Mouse (Mus musculus): ENCODE data around the gene Bak1.

Gene Bak1

GRCm38 (mm10) chr17:27028909-27029308, at the start of gene Bak1:
TSS of gene Bak1 (minus strand) at chr17:27029009.
- DNase-seq = no peak

DNA sequence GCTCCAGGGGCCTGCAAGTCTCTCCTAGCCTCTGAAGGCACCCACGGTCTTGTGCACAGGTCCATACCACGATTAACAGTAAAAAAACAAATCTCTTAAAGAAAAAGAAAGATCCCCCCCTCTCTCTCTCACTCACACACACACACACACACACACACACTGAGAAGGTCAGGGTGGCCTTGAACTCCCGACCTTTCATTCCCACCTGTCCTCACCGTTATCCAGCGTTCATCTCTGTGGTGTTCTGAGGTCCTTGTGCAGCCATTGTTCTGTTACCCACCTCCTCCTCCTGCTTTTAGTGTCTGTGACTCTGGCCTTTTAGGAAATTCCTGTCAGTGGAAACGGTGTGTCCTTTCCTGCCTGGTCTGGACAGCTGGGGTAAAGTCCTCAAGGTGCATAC, 49.7 kb upstream of the Bak1 start:
- no peak for DNase-seq

- no peak for DNase-seq
Measured at GRCm38 (mm10) chr17:27077920-27078319, 49.1 kb upstream of the Bak1 start.

GRCm38 (mm10) chr17:27077133-27077532, 48.3 kb upstream of the Bak1 start:
- DNase-seq = no peak

- DNase-seq = no peak
Measured at GRCm38 (mm10) chr17:27074849-27075745, 46.3 kb upstream of the Bak1 start.

DNA sequence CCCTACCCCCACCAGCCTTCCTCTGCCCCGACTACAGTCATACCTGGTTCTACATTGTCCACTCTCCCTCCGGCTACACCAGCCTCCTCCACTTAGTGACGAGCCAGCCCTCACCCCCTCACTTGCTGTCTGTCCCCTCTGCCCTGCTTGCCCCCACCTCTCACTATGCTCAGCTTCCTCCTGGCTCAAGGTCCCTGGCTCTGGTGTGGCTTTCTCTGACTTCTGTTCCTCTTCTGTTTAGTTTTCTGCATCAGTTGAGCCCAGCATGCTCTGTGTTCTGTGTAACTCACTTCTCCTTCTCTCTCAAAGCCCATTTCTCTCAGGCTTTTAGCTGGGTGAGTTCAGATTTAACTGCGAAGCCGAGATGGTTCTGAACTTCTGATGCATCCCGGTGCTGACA, 45.4 kb upstream of the Bak1 start:
- no peak for DNase-seq

DNA sequence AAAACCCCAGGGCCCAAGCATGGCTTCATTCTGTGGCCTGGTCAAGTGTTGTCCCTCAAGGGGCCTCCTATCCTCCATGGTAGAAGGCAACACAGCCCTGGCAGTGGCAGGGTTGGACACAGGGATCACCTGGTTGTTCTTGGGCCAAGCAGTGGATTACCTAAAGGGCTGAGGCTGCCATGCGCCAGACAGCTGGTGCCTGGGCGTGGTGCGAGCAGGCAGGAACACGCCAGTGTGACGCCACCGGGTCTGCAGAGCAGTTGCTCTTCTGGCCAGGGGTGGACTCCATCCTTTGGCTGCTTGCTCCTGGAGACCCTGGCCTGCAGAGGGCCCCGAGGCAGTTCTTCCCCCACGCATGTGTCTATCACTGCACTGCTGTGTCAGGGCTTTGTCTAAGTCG, 45.0 kb upstream of the Bak1 start:
- DNase-seq = no peak

- no peak for DNase-seq
Measured at GRCm38 (mm10) chr17:27073126-27073525, 44.3 kb upstream of the Bak1 start.

DNA sequence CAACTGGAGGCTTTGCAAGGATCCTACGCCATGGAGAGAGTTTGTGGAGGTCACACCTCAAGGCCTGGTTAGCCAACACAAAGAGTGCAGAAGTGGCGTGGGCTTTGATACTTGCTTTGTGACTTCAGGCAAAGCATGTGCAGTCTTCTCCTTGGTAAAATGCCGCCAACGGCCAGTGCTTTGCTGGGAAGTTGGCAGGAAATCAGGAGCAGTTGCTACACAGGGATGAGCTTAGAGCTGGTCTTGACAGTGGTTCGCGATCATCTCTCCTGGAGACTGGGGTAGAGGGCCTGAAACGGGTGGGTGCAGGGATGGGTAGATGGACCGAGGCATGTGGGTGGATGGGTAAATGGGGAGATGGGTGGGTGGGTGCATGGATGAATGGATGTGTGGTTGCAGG, 43.6 kb upstream of the Bak1 start:
- DNase-seq = peak; percentile 51

DNA sequence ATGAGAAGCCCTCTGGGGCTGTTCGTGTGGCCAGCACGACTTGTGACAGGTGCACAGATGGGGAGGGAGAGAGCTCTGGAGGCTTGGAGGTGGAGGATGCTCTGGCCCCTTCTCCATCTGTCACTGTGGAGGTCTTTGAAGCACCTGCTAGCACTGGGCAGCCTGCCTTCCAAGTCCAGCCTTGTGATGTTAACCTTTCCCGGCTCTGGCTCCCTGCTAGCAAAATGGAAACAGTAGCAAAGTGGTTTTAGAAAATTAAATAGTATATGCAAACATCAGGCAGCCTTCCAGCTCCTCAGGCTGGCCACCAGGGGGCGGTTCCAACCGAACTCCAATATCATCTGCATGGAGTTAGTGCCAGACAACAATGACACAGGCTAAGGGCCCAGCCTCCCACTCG, 42.8 kb upstream of the Bak1 start:
- DNase-seq = no peak

DNA sequence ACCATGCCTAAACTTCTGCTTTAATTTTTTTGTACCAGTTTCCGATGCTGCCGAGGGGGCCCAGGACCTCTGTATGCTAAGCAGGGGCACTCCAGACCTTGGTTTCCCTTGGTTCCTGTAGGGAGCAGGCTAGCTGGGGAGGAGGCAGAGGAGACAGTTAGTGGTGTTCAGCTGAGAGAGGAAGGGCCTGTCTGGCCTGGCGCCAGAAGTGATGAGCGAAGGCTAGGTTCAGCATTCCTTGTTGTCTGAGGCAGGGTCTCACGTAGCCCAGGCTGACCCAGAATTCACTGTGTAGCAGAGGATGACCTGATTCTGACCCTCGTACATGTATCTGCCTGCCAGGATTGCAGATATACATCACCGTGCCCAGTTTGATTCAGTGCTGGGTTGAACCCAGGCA, 42.1 kb upstream of the Bak1 start:
- no peak for DNase-seq

DNA sequence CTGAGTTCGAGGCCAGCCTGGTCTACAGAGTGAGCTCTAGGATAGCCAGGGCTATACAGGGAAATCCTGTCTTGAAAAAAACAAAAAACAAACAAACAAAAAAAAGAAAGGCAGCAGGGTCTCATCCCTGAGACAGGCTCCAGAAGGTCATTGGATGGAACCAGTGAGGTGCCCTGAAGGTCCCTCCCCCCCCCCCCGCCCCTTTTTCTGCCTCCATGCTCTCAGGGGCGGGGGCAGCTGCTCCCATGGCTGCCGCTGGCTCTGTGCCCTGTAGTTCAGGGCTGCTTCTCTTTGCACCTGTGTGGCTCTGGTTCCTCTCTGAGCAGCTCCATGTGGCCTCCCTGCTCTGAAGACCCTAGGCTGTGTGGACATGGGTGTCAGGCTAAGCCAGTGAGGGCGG, 40.3 kb upstream of the Bak1 start:
- no peak for DNase-seq

DNA sequence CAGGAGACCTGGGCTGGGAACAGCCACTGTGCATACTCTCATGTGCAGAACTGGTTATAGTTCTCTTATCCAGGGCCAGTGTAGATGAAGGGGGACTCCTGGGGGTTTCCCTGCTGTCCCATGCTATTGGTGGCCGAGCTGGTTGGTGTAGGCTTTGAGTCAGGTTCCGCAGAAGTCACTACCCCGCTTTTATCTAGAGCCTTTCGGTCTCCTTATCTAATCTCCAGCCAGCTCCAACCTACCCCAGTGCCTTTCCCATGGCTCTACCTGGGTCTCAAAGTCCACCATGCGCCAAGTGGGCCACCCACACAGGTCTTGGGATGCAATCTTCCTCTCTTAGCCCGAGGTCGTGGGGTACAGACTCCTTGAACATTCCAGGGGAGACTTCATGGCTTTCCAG, 37.3 kb upstream of the Bak1 start:
- DNase-seq = no peak

- DNase-seq = no peak
Measured at GRCm38 (mm10) chr17:27064195-27064594, 35.4 kb upstream of the Bak1 start.

GRCm38 (mm10) chr17:27063717-27064116, 34.9 kb upstream of the Bak1 start:
- no peak for DNase-seq

GRCm38 (mm10) chr17:27062684-27063083, 33.9 kb upstream of the Bak1 start:
- no peak for DNase-seq

DNA sequence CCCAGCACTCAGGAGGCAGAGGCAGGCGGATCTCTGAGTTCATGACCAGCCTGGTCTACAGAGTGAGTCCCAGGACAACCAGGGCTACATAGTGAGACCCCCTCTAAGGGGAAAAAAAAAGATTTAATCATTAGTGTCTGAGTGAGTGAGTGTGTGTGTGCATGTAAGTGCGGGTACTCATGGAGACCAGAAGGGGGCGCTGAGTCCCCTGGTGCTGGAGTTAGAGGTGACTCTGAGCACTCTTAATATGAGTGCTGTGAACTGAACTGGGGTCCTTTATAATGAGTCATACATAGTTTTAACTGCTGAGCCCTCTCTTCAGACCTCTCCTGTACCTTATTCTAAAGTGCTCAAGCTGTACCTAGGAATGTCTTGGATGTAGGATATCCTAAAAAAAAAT, 32.9 kb upstream of the Bak1 start:
- no peak for DNase-seq

DNA sequence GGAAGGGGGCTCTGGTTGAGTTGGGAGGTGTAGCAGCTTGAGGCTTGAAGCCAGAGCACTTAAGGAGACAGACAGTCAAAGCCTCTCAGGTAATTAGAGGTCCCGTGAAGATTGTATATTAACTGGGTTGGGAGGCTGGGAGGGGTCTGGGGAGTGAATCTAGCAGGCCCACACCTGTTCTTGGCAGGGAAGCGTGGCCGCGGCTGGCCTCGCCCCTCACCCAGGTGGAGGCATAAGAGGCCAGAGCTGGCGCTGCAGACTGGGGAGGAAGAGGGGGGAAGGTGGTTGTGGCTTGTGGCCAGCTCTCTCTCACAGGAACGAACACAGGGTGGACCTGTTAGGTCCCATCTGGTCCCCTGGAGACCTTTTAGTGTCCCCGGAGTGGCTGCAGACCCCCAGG, 31.9 kb upstream of the Bak1 start:
- DNase-seq = no peak

DNA sequence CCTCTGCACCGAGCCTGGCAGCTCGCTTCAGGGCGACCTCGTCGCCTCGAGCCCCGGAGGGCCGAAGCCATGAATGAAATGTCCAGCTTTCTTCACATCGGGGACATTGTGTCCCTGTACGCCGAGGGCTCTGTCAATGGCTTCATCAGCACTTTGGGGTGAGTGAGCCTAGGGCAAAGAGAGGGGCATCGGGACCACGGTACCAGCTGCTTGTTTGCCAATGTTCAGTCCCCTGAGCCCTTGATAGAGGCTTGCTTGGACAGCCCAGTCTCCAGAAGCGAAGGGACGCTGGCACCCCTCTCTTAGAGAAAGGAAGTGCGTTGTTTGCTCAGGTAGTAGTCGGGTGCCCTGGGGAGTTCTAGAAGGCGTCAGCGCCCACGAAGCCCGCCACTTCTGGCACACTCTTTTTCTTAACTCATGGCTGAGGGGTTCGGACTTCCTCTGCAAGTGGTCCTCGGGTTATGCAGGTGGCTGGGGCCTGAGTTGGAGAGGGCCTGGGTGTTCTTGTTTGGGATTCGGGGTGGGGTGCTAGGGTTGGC, 28.8 kb upstream of the Bak1 start:
- DNase-seq = no peak

DNA sequence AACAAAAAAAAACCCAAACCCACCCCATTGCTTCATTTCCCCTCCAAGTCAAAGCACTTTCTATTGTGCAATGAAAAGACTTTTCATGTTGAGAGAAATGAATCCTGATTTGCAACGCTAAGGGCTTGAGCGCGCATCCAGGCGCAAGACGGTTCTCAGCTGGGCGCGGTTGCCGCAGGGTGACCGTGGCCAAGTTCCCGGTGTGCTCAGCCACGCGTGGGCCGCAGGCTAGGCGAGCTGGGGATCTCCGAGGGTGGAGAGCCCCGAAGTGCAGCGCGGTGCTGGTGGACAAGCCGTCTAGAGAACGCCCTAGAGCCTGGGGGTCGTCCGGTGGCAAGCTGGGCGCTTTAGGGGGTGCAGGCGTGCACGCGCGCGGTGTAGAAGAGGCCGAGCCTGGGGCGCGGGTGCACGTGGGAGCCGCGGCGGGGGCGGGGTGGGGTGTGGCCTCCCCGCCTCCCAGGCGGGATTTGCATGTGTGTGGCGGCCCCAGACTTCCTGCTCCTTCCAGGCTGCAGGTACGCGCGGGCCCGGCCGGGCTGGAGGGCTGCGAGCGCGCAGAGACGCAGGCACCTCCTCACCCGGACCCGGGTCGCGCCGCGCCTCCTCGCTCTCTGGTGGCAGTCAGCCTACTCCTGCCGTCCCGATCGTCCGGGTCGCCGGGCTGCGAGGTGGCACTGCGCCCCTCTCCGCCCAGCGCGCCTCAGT, 28.2 kb upstream of the Bak1 start, which contains the start of gene Itpr3:
Gene Itpr3, plus strand, starts transcription at position 493 of the 705 bp plus-strand sequence.
- peak; percentile 27 for DNase-seq

- no peak for DNase-seq
Measured at GRCm38 (mm10) chr17:27056170-27056569, 27.4 kb upstream of the Bak1 start.

DNA sequence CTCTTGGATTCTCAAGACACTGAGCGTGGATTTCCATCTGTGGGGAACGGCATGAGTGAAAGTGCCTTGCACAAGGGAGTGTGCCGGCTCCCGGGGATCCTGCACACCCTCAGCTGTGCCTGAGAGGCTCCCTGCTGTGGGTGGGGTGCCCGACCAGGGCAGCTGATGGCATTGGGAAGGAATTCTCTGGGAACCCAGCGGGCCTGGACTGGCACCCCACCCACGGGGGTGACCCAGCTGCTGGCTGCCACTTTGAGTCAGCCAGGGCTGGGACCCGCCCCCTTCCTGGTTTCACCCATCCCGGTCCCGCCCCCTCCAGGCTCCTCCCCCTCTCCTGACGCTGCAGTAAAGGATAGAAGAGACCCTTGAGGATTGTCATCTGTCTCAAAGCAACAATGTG, 22.7 kb upstream of the Bak1 start:
- DNase-seq = no peak

GRCm38 (mm10) chr17:27050853-27051252, 22.0 kb upstream of the Bak1 start:
- DNase-seq = no peak

Measured in right cerebral cortex, adult 18-20 months (tissue).